9 mouse cellular contexts compared by ENCODE assay signal in the genomic region with DNA sequence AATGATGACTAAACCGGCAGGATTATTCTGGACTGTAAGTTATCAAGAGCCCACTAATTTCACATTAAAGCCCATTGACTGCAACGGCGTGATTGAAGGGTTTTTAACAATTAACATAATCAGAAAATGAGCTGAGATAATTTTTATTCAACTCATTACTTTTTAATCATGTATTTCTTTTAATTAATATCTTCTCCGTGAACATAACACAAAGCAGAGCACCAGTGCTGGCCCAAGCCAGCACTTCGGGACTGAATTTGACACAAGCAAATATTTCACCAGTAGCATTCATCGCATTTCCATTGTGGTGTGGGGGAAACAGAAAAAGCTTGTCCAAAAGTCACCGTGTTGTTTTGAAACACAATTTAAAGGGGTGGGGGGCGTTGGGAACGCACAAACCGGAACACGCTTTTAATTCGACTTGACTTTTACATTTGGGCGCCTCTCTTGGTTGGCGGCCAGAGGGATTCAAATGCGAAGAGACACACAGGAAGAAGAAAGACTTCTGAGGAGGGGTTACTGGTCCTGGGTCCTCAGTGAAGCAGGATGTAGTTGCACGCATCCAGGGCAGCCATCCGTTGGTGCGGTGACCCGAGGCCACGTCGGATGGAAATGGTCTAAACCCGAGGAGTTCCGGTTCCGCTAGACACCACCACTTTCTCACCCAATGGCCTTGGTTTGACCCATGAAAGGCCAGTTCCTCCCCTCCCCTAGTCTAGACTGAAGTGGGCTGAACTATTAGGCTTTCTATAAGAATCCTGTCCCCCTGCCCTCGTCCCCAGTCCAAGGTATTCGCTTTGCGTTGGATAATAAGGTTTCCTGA. TPM values are rescaled to one million over a fixed set of nuclear protein-coding genes. Genes with fewer than 3 reads are reported as not detected.
DNase-seq lines count a peak whose midpoint lies in the region; ATAC-seq and TF ChIP-seq lines count a peak whose summit lies in the region.
"Had no signal": no experiment of that assay in that cellular context is flagged by ENCODE, and none has a peak within 500 bp of the region (broad histone marks: within the 10 kb centered on the region; RNA-seq: fewer than 3 reads in every experiment).

No protein-coding gene starts in this region.

- no peaks in the 10 kb centered on the region; the same call in 1 of the 2 replicates for H3K4me1 ChIP-seq in lung, embryonic 14.5 days (ENCODE audit: insufficient read depth)
- H3K4me1 ChIP-seq in forebrain, embryonic 10.5 days: peaks cover 58% of the 10 kb centered on the region
- peaks cover 28% of the 10 kb centered on the region for H3K4me1 ChIP-seq in limb, embryonic 10.5 days
- peaks cover 38% of the 10 kb centered on the region for H3K4me1 ChIP-seq in midbrain, embryonic 16.5 days (ENCODE audit: control insufficient read depth, insufficient read depth, low read length)

- H3K27ac ChIP-seq in lung, embryonic 14.5 days (ENCODE audit: low read depth): no peak overlapping the region
- peak overlapping the region; percentile 66 for H3K27ac ChIP-seq in forebrain, embryonic 10.5 days
- H3K27ac ChIP-seq in limb, embryonic 10.5 days: no peak overlapping the region
- no peak overlapping the region for H3K27ac ChIP-seq in midbrain, embryonic 16.5 days (ENCODE audit: low read length)

- ATAC-seq in lung, embryonic 14.5 days (ENCODE audit: insufficient read depth): no peak
- no peak for ATAC-seq in midbrain, embryonic 16.5 days

- peak overlapping the region; percentile 17 for H3K4me3 ChIP-seq in lung, embryonic 14.5 days (ENCODE audit: low read depth, low read length)
- peak overlapping the region; percentile 58 for H3K4me3 ChIP-seq in forebrain, embryonic 10.5 days
- peak overlapping the region; percentile 22 for H3K4me3 ChIP-seq in limb, embryonic 10.5 days
- H3K4me3 ChIP-seq in midbrain, embryonic 16.5 days (ENCODE audit: low read depth, low read length): no peak overlapping the region

- no peak for TF ChIP-seq CTCF in lung, embryonic 14.5 days (IDR thresholded peaks at IDR 0.05; ENCODE audit: low read depth)

- peaks cover 62% of the 10 kb centered on the region for H3K27me3 ChIP-seq in lung, embryonic 14.5 days (ENCODE audit: insufficient read depth, low read length)
- H3K27me3 ChIP-seq in forebrain, embryonic 10.5 days (ENCODE audit: poor library complexity, severe bottlenecking): peaks cover 75% of the 10 kb centered on the region
- H3K27me3 ChIP-seq in limb, embryonic 10.5 days (ENCODE audit: low read depth, poor library complexity, severe bottlenecking): peaks cover 74% of the 10 kb centered on the region
- peaks cover 28% of the 10 kb centered on the region for H3K27me3 ChIP-seq in midbrain, embryonic 16.5 days (ENCODE audit: control insufficient read depth, insufficient read depth, low read depth, low read length)

- H3K9ac ChIP-seq in lung, embryonic 14.5 days: no peak overlapping the region
- no peak overlapping the region for H3K9ac ChIP-seq in midbrain, embryonic 16.5 days (ENCODE audit: low read depth, low read length)

- peak; percentile 30 for DNase-seq in lung, embryonic 14.5 days
- DNase-seq in lung, postnatal 25 days (ENCODE audit: low spot score): no peak
- DNase-seq in forebrain, embryonic 10.5 days (ENCODE audit: extremely low spot score, low spot score): no peak
- DNase-seq in limb, embryonic 10.5 days (ENCODE audit: low spot score): peak; percentile 54
- DNase-seq in frontal cortex, postnatal 14 days (ENCODE audit: low spot score in 2 of 2): no peak
- DNase-seq in gastrocnemius, adult 18-20 months (ENCODE audit: low spot score): no peak
- no peak for DNase-seq in MN1 (ENCODE audit: low spot score)

- no peaks in the 10 kb centered on the region for H3K9me3 ChIP-seq in lung, embryonic 14.5 days (ENCODE audit: low read depth, low read length)
- no peaks in the 10 kb centered on the region for H3K9me3 ChIP-seq in forebrain, embryonic 10.5 days
- no peaks in the 10 kb centered on the region for H3K9me3 ChIP-seq in limb, embryonic 10.5 days (replicated peaks)
- no peaks in the 10 kb centered on the region for H3K9me3 ChIP-seq in midbrain, embryonic 16.5 days (replicated peaks; ENCODE audit: control insufficient read depth, low read length, poor library complexity, severe bottlenecking)

- 3% methylated on average over 27 of the region's 27 CpGs for WGBS in lung, embryonic 14.5 days
- WGBS in forebrain, embryonic 10.5 days: 3% methylated on average over 27 of the region's 27 CpGs
- 2% methylated on average over 27 of the region's 27 CpGs for WGBS in limb, embryonic 10.5 days
- WGBS in midbrain, embryonic 16.5 days: 5% methylated on average over 27 of the region's 27 CpGs

- H3K36me3 ChIP-seq in lung, embryonic 14.5 days (ENCODE audit: insufficient read depth): no peaks in the 10 kb centered on the region
- no peaks in the 10 kb centered on the region for H3K36me3 ChIP-seq in forebrain, embryonic 10.5 days (replicated peaks)
- no peaks in the 10 kb centered on the region for H3K36me3 ChIP-seq in limb, embryonic 10.5 days
- no peaks in the 10 kb centered on the region for H3K36me3 ChIP-seq in midbrain, embryonic 16.5 days (ENCODE audit: control insufficient read depth, insufficient read depth, low read length)

- peak overlapping the region; percentile 48 for H3K4me2 ChIP-seq in lung, embryonic 14.5 days
- peak overlapping the region; percentile 4; the same call in 1 of the 2 replicates for H3K4me2 ChIP-seq in midbrain, embryonic 16.5 days (ENCODE audit: low read length)

RNA-seq across cellular contexts. Expression of a gene that starts 52.9 kb away (rescaled TPM):
- polyA plus RNA-seq in lung, embryonic 14.5 days (2014; fragmentation: Nextera tagmentation; extraction: Ambion mirVana): 10.7 and 11.9 TPM in 2 replicates
- 44.2 and 44.7 TPM in 2 replicates for polyA plus RNA-seq in forebrain, embryonic 10.5 days (2016; fragmentation: Nextera tagmentation; extraction: Ambion mirVana)
- 8.4 and 8.9 TPM in 2 replicates for polyA plus RNA-seq in limb, embryonic 10.5 days (2016; fragmentation: Nextera tagmentation; extraction: Ambion mirVana)
- 39.9 and 43.7 TPM in 2 replicates for polyA plus RNA-seq in midbrain, embryonic 16.5 days (2015; fragmentation: Nextera tagmentation; extraction: Ambion mirVana)
- 10 to 100 TPM; 18.3 to 24.3 TPM for total RNA-seq in gastrocnemius, adult 18-20 months (2021)

RNA-seq across cellular contexts. Expression of a gene that starts 53.1 kb away (rescaled TPM):
- not detected in 2 replicates for polyA plus RNA-seq in lung, embryonic 14.5 days (2014; fragmentation: Nextera tagmentation; extraction: Ambion mirVana)
- 80.9 and 87.7 TPM in 2 replicates for polyA plus RNA-seq in forebrain, embryonic 10.5 days (2016; fragmentation: Nextera tagmentation; extraction: Ambion mirVana)
- not detected in 2 replicates for polyA plus RNA-seq in limb, embryonic 10.5 days (2016; fragmentation: Nextera tagmentation; extraction: Ambion mirVana)
- polyA plus RNA-seq in midbrain, embryonic 16.5 days (2015; fragmentation: Nextera tagmentation; extraction: Ambion mirVana): 5.2 and 5.6 TPM in 2 replicates
- total RNA-seq in gastrocnemius, adult 18-20 months (2021): not detected
- total RNA-seq: gastrocnemius, postnatal 4 days had no signal

Comparison
In these comparisons a context has a peak if more than half of its experiments do, and no peak if none do; other contexts are left out.
1. DNase-seq: peak in lung, embryonic 14.5 days (single experiment) and limb, embryonic 10.5 days (single experiment); none in lung, postnatal 25 days (single experiment), forebrain, embryonic 10.5 days (single experiment), frontal cortex, postnatal 14 days (0 of 2), gastrocnemius, adult 18-20 months (single experiment) and MN1 (single experiment).
2. RNA of a gene that starts 53.1 kb away (polyA plus RNA-seq): 80.9 to 87.7 TPM in forebrain, embryonic 10.5 days; 5.2 to 5.6 TPM in midbrain, embryonic 16.5 days, not detected in lung, embryonic 14.5 days and not detected in limb, embryonic 10.5 days; every median in the first group is over 10 times any median in the second.